Mouse (Mus musculus) small intestine, adult 2 months (tissue): ENCODE results near the gene Pycr1. TPM values are rescaled to one million over a fixed set of nuclear protein-coding genes. Genes with fewer than 3 reads are reported as not detected.
A peak's percentile ranks its signal among the peaks of the same experiment; 100 is the strongest.

Experiments used
- H3K27ac ChIP-seq: fragments of 200-500 bp; 2 replicates; pipeline ENCODE4 v1.5.1; 2012; ENCODE audit warnings: low read depth, low read length, control low read depth, inconsistent platforms; ENCODE audit not compliant: insufficient read depth
- H3K27me3 ChIP-seq: fragments of 200-500 bp; 2 replicates; pipeline ENCODE4 v1.6.1; 2012; ENCODE audit warnings: mild to moderate bottlenecking, moderate library complexity, low read length, inconsistent platforms; ENCODE audit not compliant: control insufficient read depth, insufficient read depth
- H3K36me3 ChIP-seq: fragments of 200-500 bp; 2 replicates; pipeline ENCODE4 v1.6.1; 2012; ENCODE audit warnings: mild to moderate bottlenecking, low read length, control low read depth, inconsistent platforms; ENCODE audit not compliant: control insufficient read depth, insufficient read depth
- H3K4me1 ChIP-seq: fragments of 200-500 bp; 2 replicates; pipeline ENCODE4 v1.6.1; 2012; ENCODE audit warnings: low read length, inconsistent platforms, mixed read lengths; ENCODE audit not compliant: control insufficient read depth, insufficient read depth, insufficient read length
- H3K4me3 ChIP-seq: fragments of 200-500 bp; 2 replicates; pipeline ENCODE4 v1.5.1; 2012; ENCODE audit warnings: low read depth, mild to moderate bottlenecking, control low read depth, inconsistent platforms, low read length, moderate library complexity
- CTCF ChIP-seq: fragments of 200-500 bp; IDR thresholded peaks from 2 replicates; pipeline ENCODE4 v1.5.1; 2012; ENCODE audit warnings: low read depth, mild to moderate bottlenecking, control low read depth, inconsistent platforms, low read length, moderate library complexity, mixed read lengths; ENCODE audit not compliant: insufficient replicate concordance, insufficient read length; ENCODE audit errors: extremely low read depth
- POLR2A ChIP-seq: fragments of 200-500 bp; IDR thresholded peaks from 2 replicates; pipeline ENCODE4 v1.6.1; 2012; ENCODE audit warnings: low read depth, mild to moderate bottlenecking, control low read depth, inconsistent platforms, low read length, moderate library complexity
- WGBS: fragments of 180-500 bp; shearing (Covaris S2); methylation state at CpG from one replicate; pipeline ENCODE4 v1.1.7; 2018; 5-methylcytosine and 5-hydroxymethylcytosine counted together
- polyA plus RNA-seq: library from polyadenylated mRNA; depleted of rRNA; stranded (reverse); fragments of >200 nt; gene quantifications from 2 replicates; pipeline ENCODE4 v1.2.3, GENCODE M21; 2012

Gene Pycr1
- polyA plus RNA-seq, 1 experiment, result 19.9 TPM

GRCm38 (mm10) chr11:120625152-120625775 is 18.3 kb downstream of the Pycr1 start, which contains the start of gene Sirt7:
Gene Sirt7, minus strand, starts transcription at chr11:120625240.
- peaks cover 24% of the 10 kb centered on the region for H3K4me1 ChIP-seq
- H3K36me3 ChIP-seq, result peaks cover 42% of the 10 kb centered on the region
- TF ChIP-seq POLR2A, result no peak
- TF ChIP-seq CTCF, result no peak
- H3K27ac ChIP-seq, result peak within 1 kb of the TSS; percentile 80
- peak within 1 kb of the TSS; percentile 95 for H3K4me3 ChIP-seq
- 8% methylated on average over 5 of the region's 5 CpGs for WGBS
- H3K27me3 ChIP-seq, result no peaks in the 10 kb centered on the region

- under 1% methylated on average over 53 of the region's 53 CpGs for WGBS
- TF ChIP-seq CTCF, result no peak
- peak; percentile 77 for TF ChIP-seq POLR2A
- H3K4me1 ChIP-seq, result peaks cover 18% of the 10 kb centered on the region
- H3K27ac ChIP-seq, result peak overlapping the region; percentile 80
- H3K36me3 ChIP-seq, result peaks cover 48% of the 10 kb centered on the region
- H3K4me3 ChIP-seq, result peak overlapping the region; percentile 95
- H3K27me3 ChIP-seq, result no peaks in the 10 kb centered on the region
Observed at GRCm38 (mm10) chr11:120624680-120625111, 18.9 kb downstream of the Pycr1 start.

GRCm38 (mm10) chr11:120623961-120624679 is 19.4 kb downstream of the Pycr1 start:
- TF ChIP-seq CTCF (peak; percentile 71), POLR2A (no peak)
- 9% methylated on average over 30 of the region's 30 CpGs for WGBS
- peak overlapping the region; percentile 80 for H3K27ac ChIP-seq
- peaks cover 48% of the 10 kb centered on the region for H3K36me3 ChIP-seq
- peaks cover 12% of the 10 kb centered on the region for H3K4me1 ChIP-seq
- peak overlapping the region; percentile 95 for H3K4me3 ChIP-seq
- H3K27me3 ChIP-seq, result no peaks in the 10 kb centered on the region

GRCm38 (mm10) chr11:120622805-120623204 is 20.8 kb downstream of the Pycr1 start:
- Histone ChIP-seq H3K36me3 (peaks cover 56% of the 10 kb centered on the region), H3K4me1 (peaks cover 7% of the 10 kb centered on the region), H3K27me3 (no peaks in the 10 kb centered on the region), H3K27ac (no peak overlapping the region), H3K4me3 (no peak overlapping the region)
- 87% methylated on average over 6 of the region's 6 CpGs for WGBS
- TF ChIP-seq POLR2A (no peak), CTCF (no peak)

- Histone ChIP-seq H3K36me3 (peaks cover 54% of the 10 kb centered on the region), H3K27ac (no peak overlapping the region), H3K4me1 (peaks cover 14% of the 10 kb centered on the region), H3K27me3 (no peaks in the 10 kb centered on the region), H3K4me3 (no peak overlapping the region)
- no peak for TF ChIP-seq CTCF
- no peak for TF ChIP-seq POLR2A
- 93% methylated on average over 14 of the region's 14 CpGs for WGBS
Observed at GRCm38 (mm10) chr11:120620195-120620594, 23.4 kb downstream of the Pycr1 start.

- Histone ChIP-seq H3K27ac (no peak overlapping the region), H3K36me3 (peaks cover 64% of the 10 kb centered on the region), H3K4me1 (peaks cover 14% of the 10 kb centered on the region), H3K4me3 (no peak overlapping the region), H3K27me3 (no peaks in the 10 kb centered on the region)
- TF ChIP-seq CTCF (no peak), POLR2A (no peak)
- WGBS, result 88% methylated on average over 25 of the region's 25 CpGs
Observed at GRCm38 (mm10) chr11:120618619-120619535, 24.7 kb downstream of the Pycr1 start.
